11 mouse cellular contexts compared by ENCODE assay signal in the genomic region with DNA sequence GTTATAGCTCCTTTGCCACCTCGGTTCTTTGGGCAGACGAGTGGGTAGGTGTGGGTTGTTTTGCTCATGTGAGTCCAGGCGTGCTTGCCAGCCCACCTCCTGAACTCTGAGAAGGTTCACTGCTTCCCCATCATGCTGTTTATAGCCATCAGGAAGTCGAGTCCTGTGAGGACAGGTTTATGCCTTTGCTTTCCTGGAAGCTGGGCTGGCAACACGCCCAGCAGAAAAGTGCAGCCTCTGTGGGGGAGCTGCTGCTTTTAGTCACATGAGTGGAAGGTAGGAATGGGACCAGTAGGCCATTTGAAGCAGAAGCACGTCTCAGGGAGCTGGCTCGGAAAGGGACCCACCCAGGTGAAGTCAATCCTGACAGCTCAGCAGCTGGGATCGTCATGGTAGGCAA. TPM values are rescaled to one million over a fixed set of nuclear protein-coding genes. Genes with fewer than 3 reads are reported as not detected.
A peak's percentile ranks its signal among the peaks of the same experiment; 100 is the strongest.
DNase-seq lines count a peak whose midpoint lies in the region; ATAC-seq lines count a peak whose summit lies in the region.
"Had no signal": no experiment of that assay in that cellular context is flagged by ENCODE, and none has a peak within 500 bp of the region (broad histone marks: within the 10 kb centered on the region; RNA-seq: fewer than 3 reads in every experiment).

No protein-coding gene starts in this region.

- no peaks in the 10 kb centered on the region for H3K9me3 ChIP-seq in heart, embryonic 12.5 days (replicated peaks)
- no peaks in the 10 kb centered on the region for H3K9me3 ChIP-seq in limb, embryonic 13.5 days
- H3K9me3 ChIP-seq: hindbrain, embryonic 15.5 days; lung, embryonic 15.5 days; neural tube, embryonic 12.5 days had no signal

- H3K4me2 ChIP-seq in heart, embryonic 12.5 days, result no peak overlapping the region
- H3K4me2 ChIP-seq in limb, embryonic 13.5 days (replicated peaks), result no peak overlapping the region; the same call in 1 of the 2 replicates
- H3K4me2 ChIP-seq: hindbrain, embryonic 15.5 days; lung, embryonic 15.5 days; neural tube, embryonic 12.5 days had no signal

- no peaks in the 10 kb centered on the region for H3K27me3 ChIP-seq in heart, embryonic 12.5 days (replicated peaks)
- no peaks in the 10 kb centered on the region for H3K27me3 ChIP-seq in limb, embryonic 13.5 days
- H3K27me3 ChIP-seq: hindbrain, embryonic 15.5 days; lung, embryonic 15.5 days; neural tube, embryonic 12.5 days had no signal

- WGBS in heart, embryonic 12.5 days, result 58% methylated on average over 8 of the region's 8 CpGs
- WGBS in limb, embryonic 13.5 days, result 30% methylated on average over 8 of the region's 8 CpGs

- H3K4me1 ChIP-seq in heart, embryonic 12.5 days (replicated peaks), result peaks cover 63% of the 10 kb centered on the region
- H3K4me1 ChIP-seq in limb, embryonic 13.5 days, result peaks cover 42% of the 10 kb centered on the region

- H3K9ac ChIP-seq in heart, embryonic 12.5 days, result no peak overlapping the region
- H3K9ac ChIP-seq in limb, embryonic 13.5 days, result no peak overlapping the region
- H3K9ac ChIP-seq: hindbrain, embryonic 15.5 days; lung, embryonic 15.5 days; neural tube, embryonic 12.5 days had no signal

- peak; percentile 96 for DNase-seq in heart, adult 11 months
- DNase-seq in cerebellum, postnatal 14 days, result peak; percentile 42 to 55
- peak; percentile 75 for DNase-seq in heart, postnatal 4 days
- DNase-seq in layer of hippocampus, adult 9-11 months, result no peak
- DNase-seq in left cerebral cortex, adult 18-20 months (ENCODE audit: low spot score in 2 of 2), result no peak

- H3K4me3 ChIP-seq in heart, embryonic 12.5 days, result no peak overlapping the region
- no peak overlapping the region for H3K4me3 ChIP-seq in limb, embryonic 13.5 days
- H3K4me3 ChIP-seq: hindbrain, embryonic 15.5 days; lung, embryonic 15.5 days; neural tube, embryonic 12.5 days had no signal

- peaks cover 64% of the 10 kb centered on the region for H3K36me3 ChIP-seq in heart, embryonic 12.5 days
- H3K36me3 ChIP-seq in limb, embryonic 13.5 days, result peaks cover 66% of the 10 kb centered on the region

- no peak for ATAC-seq in heart, embryonic 12.5 days (ENCODE audit: insufficient number of reproducible peaks, low FRiP score)
- peak; percentile 57 for ATAC-seq in limb, embryonic 13.5 days (ENCODE audit: low FRiP score, low read depth)
- ATAC-seq in erythroblast, adult 5-6 weeks (replicated peaks; ENCODE audit: low FRiP score, poor library complexity, severe bottlenecking), result no peak

- no peak overlapping the region for H3K27ac ChIP-seq in heart, embryonic 12.5 days (ENCODE audit: poor library complexity, severe bottlenecking)
- H3K27ac ChIP-seq in limb, embryonic 13.5 days, result peak overlapping the region; percentile 48
- H3K27ac ChIP-seq: hindbrain, embryonic 15.5 days; lung, embryonic 15.5 days; neural tube, embryonic 12.5 days had no signal

RNA-seq across cellular contexts. Expression of gene Hs6st1, which starts 11.5 kb away (rescaled TPM):
- polyA plus RNA-seq in heart, embryonic 12.5 days (2016; fragmentation: Nextera tagmentation; extraction: Ambion mirVana), result 13.0 and 15.3 TPM in 2 replicates
- 10 to 100 TPM; 30.0 to 33.3 TPM for total RNA-seq in heart, postnatal 4 days (2021)
- polyA plus RNA-seq in limb, embryonic 13.5 days (2015; fragmentation: Nextera tagmentation; extraction: Ambion mirVana), result 5.0 and 5.7 TPM in 2 replicates
- 10 to 100 TPM; 48.6 to 51.7 TPM for total RNA-seq in left cerebral cortex, adult 18-20 months (2021)
- total RNA-seq in erythroblast, adult 5-6 weeks (2015; ENCODE audit: low replicate concordance), result 82.8 and 141 TPM in 2 replicates
- 123 and 134 TPM in 2 replicates for total RNA-seq in erythroblast, adult 5-6 weeks (2017; ENCODE audit: low replicate concordance)

Comparison
In these comparisons a context has a peak if more than half of its experiments do, and no peak if none do; other contexts are left out.
1. DNase-seq: peak in heart, adult 11 months (single experiment), cerebellum, postnatal 14 days (2 of 2) and heart, postnatal 4 days (single experiment); none in layer of hippocampus, adult 9-11 months (single experiment) and left cerebral cortex, adult 18-20 months (0 of 2).